Mouse (Mus musculus): Measurements from ENCODE around the gene Abhd17a.

DNA sequence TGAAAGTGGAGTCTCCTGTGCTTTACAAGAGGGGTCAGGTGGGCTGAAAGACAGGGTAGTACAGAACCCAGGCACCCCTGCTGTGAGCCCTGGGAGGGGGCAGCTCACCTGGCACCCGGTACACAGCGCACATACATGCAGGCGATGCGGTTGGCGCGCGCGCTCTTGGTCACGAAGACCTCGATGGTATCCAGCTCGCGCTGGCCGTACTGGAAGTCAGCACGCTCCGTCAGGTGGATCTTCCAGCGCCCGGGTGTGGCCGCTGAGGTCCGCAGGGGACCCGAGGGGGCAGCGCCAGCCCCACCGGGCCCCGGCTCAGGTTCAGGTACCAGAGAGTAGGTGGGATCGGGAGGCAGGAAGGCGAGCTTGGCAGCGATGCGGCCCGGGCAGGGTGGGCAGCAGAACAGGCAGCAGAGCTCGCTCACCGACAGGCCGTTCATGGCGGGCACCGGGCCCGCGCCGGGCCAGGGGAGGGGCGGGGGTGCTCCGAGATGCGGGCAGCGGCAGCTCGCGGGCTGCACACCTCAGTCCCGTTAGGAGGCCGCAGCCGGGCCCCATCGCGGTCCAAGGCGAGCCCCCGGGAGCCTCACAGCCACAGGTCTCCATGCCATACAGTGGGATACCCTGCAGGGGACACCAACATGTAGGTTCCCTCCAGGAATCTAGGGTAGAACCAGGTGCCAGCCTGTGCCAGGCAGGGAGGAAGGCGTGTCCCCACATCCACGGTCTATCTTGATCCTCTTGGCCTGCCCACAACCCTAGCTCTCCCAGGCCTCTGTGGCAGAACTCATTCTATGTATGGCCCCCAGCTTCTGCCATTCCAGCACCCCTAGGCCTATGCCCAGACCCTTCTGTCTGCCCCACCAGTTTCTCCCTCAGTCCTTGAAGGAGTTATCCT lies 3.5 kb downstream of the Abhd17a start:
- TF ChIP-seq CTCF (IDR thresholded peaks at IDR 0.05; ENCODE audit: borderline replicate concordance, control insufficient read depth, extremely low read depth, insufficient read depth, low read length, poor library complexity): no peak
- TF ChIP-seq POLR2A (IDR thresholded peaks at IDR 0.05; ENCODE audit: control insufficient read depth, extremely low read depth, insufficient read depth, low read length, poor library complexity): no peak

Data from thymus, adult 2 months (tissue).